Mouse (Mus musculus) erythroid progenitor cell, adult 5-6 weeks (primary cell): ENCODE results near the gene Nrip1. TPM values are rescaled to one million over a fixed set of nuclear protein-coding genes. Genes with fewer than 3 reads are reported as not detected.

Experiments
- ATAC-seq: replicated peaks from 2 replicates; pipeline ENCODE4 v1.8.0; 2016; ENCODE audit warnings: moderate number of reproducible peaks, mild to moderate bottlenecking, moderate TSS enrichment, inconsistent platforms; ENCODE audit not compliant: poor library complexity, low FRiP score, severe bottlenecking
- total RNA-seq, 2 experiments: library from RNA; stranded (forward) in 1 of 2; stranded (reverse) in 1 of 2; fragments of 150-400 nt in 1 of 2; fragments of 186-747, 209-891 nt in 1 of 2; gene quantifications; 2 replicates each; pipeline versions ENCODE4 v1.2.3 to v1.2.4; 2015 to 2017; ENCODE audit warnings: low replicate concordance in 2 of 2

Nrip1 gene
- total RNA-seq, 2 experiments from 2014 or later: 62.9 to 83.4 TPM

GRCm38 (mm10) chr16:76372941-76373561 lies 576 bp downstream of the Nrip1 start:
- ATAC-seq: peak; percentile 69

- peak; percentile 55 for ATAC-seq
Measured at GRCm38 (mm10) chr16:76372045-76372940, 1.3 kb downstream of the Nrip1 start.

GRCm38 (mm10) chr16:76371614-76371917 lies 2.1 kb downstream of the Nrip1 start:
- no peak for ATAC-seq

GRCm38 (mm10) chr16:76370716-76371613 lies 2.7 kb downstream of the Nrip1 start:
- peak; percentile 48 for ATAC-seq

- ATAC-seq: peak; percentile 82
Measured at GRCm38 (mm10) chr16:76370041-76370715, 3.4 kb downstream of the Nrip1 start.

- no peak for ATAC-seq
Measured at GRCm38 (mm10) chr16:76369236-76369635, 4.4 kb downstream of the Nrip1 start.

- ATAC-seq: no peak
Measured at GRCm38 (mm10) chr16:76367261-76367908, 6.2 kb downstream of the Nrip1 start.

GRCm38 (mm10) chr16:76365790-76366406 lies 7.7 kb downstream of the Nrip1 start:
- no peak; the same call in 1 of the 2 replicates for ATAC-seq

- ATAC-seq: no peak
Measured at GRCm38 (mm10) chr16:76365237-76365636, 8.4 kb downstream of the Nrip1 start.

- no peak for ATAC-seq
Measured at GRCm38 (mm10) chr16:76363641-76364040, 10.0 kb downstream of the Nrip1 start.

GRCm38 (mm10) chr16:76362982-76363381 lies 10.6 kb downstream of the Nrip1 start:
- no peak for ATAC-seq

GRCm38 (mm10) chr16:76360441-76360840 lies 13.2 kb downstream of the Nrip1 start:
- no peak for ATAC-seq

- ATAC-seq: no peak
Measured at GRCm38 (mm10) chr16:76358757-76359156, 14.9 kb downstream of the Nrip1 start.

- no peak for ATAC-seq
Measured at GRCm38 (mm10) chr16:76358128-76358748, 15.4 kb downstream of the Nrip1 start.

- ATAC-seq: no peak
Measured at GRCm38 (mm10) chr16:76357155-76357554, 16.5 kb downstream of the Nrip1 start.

- ATAC-seq: no peak
Measured at GRCm38 (mm10) chr16:76355947-76356550, 17.6 kb downstream of the Nrip1 start.

- no peak for ATAC-seq
Measured at GRCm38 (mm10) chr16:76355267-76355666, 18.4 kb downstream of the Nrip1 start.

GRCm38 (mm10) chr16:76354841-76355240 lies 18.8 kb downstream of the Nrip1 start:
- ATAC-seq: peak; percentile 84
